Mouse (Mus musculus) granulocyte monocyte progenitor cell, adult 5-6 weeks (primary cell): ENCODE results near the gene Samhd1. TPM values are rescaled to one million over a fixed set of nuclear protein-coding genes. Genes with fewer than 3 reads are reported as not detected.
A peak's percentile ranks its signal among the peaks of the same experiment; 100 is the strongest.

Experiments used
- ATAC-seq: replicated peaks from 2 replicates; pipeline ENCODE4 v1.8.0; 2016; ENCODE audit warnings: mild to moderate bottlenecking, moderate TSS enrichment, inconsistent platforms; ENCODE audit not compliant: poor library complexity, severe bottlenecking
- total RNA-seq, 2 experiments: library from RNA; stranded (forward) in 1 of 2; stranded (reverse) in 1 of 2; fragments of 200-712, 200-1000 nt in 1 of 2; fragments of >200 nt in 1 of 2; fragmentation: Nextera tagmentation in 1 of 2; gene quantifications; 2 replicates each; pipeline ENCODE4 v1.2.3; 2014 to 2017

Gene Samhd1
- total RNA-seq, 2 experiments from 2014 or later = 71.3 to 77.6 TPM

DNA sequence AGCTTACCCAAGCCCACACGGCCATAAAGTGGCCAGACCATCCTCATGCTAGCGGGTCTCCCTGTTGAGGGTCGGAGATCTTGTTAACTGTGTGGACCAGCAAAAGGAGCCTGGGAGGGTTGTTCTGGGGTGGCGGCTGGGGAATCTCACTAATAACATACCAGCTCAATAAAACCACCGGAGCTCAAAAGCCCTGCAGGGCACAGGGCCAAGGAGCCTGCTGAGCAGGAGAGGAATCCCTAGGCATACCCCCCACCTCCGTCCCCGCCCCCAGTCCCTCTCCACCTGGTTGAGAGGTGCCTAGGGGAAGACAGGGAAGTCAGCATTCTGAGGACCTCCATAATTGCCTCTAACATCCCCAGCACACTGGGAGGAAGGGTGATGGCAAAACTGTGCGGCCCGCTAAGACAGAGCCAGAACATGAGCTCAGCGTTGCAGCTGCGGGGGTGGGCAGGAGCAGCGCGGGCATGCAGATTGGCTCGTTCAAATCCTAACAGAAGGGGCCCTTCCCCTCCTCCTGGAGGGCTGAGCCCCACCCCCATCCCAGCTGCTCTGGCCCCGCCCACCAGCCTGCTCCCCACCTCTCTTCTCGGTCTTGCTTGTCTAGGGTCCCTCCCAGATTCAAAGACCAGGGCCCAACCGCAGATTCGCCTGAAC lies 76.6 kb downstream of the Samhd1 start:
- no peak for ATAC-seq

DNA sequence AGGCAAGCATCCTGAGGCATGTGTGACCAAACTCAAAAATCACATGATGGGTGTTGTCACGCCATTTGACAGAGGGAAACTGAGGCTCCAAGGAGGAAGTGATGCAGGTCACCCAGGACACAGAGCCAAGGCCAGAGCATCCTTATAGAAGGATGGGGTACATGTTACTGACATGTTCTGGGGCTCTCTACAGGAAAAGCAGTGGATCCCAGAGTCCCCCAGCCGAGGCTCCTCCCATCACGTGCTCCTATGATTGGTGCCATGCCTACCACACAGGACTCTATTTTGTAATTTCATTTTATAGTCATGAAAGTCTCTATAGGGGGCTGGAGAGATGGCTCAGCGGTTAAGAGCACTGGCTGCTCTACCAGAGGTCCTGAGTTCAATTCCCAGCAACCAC lies 77.3 kb downstream of the Samhd1 start:
- ATAC-seq = no peak

DNA sequence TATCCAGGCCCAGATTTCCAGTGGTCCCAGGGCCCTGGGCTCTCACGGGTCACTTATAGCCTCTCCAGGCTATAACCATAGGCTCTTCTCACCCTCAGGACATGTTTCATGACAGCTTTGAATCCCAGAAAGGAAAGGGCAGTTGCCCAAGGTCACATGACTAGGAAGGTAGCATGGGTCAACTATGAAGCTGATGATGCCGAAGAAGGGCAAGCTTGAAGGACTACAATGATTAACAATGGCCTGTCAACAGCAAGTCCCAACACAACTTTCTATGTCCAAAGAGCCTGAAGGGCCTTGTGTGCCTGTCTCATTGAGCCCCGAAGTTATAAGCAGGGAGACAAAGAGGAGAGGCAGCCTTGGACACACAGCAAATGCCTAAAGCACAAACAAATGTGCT lies 77.9 kb downstream of the Samhd1 start:
- ATAC-seq = no peak

GRCm38 (mm10) chr2:157055721-157056120 lies 79.3 kb downstream of the Samhd1 start:
- ATAC-seq = no peak

GRCm38 (mm10) chr2:157054816-157055215 lies 80.2 kb downstream of the Samhd1 start:
- no peak for ATAC-seq

- no peak for ATAC-seq
Measured at GRCm38 (mm10) chr2:157054297-157054696, 80.8 kb downstream of the Samhd1 start.

GRCm38 (mm10) chr2:157053787-157054186 lies 81.3 kb downstream of the Samhd1 start:
- 0 out of 2 replicates have a peak, but pooled peaks have one; percentile 29 for ATAC-seq

GRCm38 (mm10) chr2:157053124-157053523 lies 81.9 kb downstream of the Samhd1 start:
- ATAC-seq = no peak

DNA sequence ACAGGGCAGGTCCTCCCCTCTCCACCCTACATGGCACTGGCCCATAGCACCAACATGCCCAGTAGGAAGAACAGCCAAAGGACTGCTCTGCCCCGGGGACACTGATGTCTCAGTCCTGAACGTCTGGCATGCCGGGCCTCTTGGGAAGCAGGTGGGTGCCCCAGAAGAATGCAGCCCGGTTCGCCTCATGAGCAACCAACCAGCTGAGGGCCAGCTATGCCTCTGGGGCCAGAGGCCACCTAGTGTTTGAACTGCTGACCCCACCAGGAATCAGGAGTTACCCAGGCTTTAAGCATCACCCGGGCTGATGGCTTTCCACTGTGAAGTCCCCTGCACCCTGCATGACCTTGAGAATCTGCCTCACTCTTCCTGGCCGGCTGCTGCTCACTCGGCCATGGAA lies 82.6 kb downstream of the Samhd1 start:
- ATAC-seq = no peak

- ATAC-seq = no peak
Measured at GRCm38 (mm10) chr2:157049831-157050243, 85.2 kb downstream of the Samhd1 start.

- no peak for ATAC-seq
Measured at GRCm38 (mm10) chr2:157048395-157049181, 86.5 kb downstream of the Samhd1 start.

Other genes starting within 250 kb of the Samhd1 start
- not detected in 2 replicates for gene Sla2, start 248.1 kb downstream of the Samhd1 start, total RNA-seq (2014; fragmentation: Nextera tagmentation)
- gene Sla2, start 248.1 kb downstream of the Samhd1 start, total RNA-seq (2017) = 1.1 and 1.2 TPM in 2 replicates
- 25.7 and 28.1 TPM in 2 replicates for gene Ndrg3, start 143.2 kb downstream of the Samhd1 start, total RNA-seq (2014; fragmentation: Nextera tagmentation)
- 22.5 and 25.1 TPM in 2 replicates for gene Ndrg3, start 143.2 kb downstream of the Samhd1 start, total RNA-seq (2017)
- gene Dsn1, start 128.1 kb downstream of the Samhd1 start, total RNA-seq (2014; fragmentation: Nextera tagmentation) = 17.8 and 23.9 TPM in 2 replicates
- 36.9 and 50.6 TPM in 2 replicates for gene Dsn1, start 128.1 kb downstream of the Samhd1 start, total RNA-seq (2017)
- 4.4 and 5.7 TPM in 2 replicates for gene Soga1, start 56.0 kb downstream of the Samhd1 start, total RNA-seq (2014; fragmentation: Nextera tagmentation)
- gene Soga1, start 56.0 kb downstream of the Samhd1 start, total RNA-seq (2017) = 2.5 TPM in 2 replicates
- gene Tldc2, start 48.2 kb downstream of the Samhd1 start, total RNA-seq (2014; fragmentation: Nextera tagmentation) = not detected in 2 replicates
- not detected in 2 replicates for gene Tldc2, start 48.2 kb downstream of the Samhd1 start, total RNA-seq (2017)
- 58.6 and 76.1 TPM in 2 replicates for gene Rbl1, start 69.3 kb upstream of the Samhd1 start, total RNA-seq (2014; fragmentation: Nextera tagmentation)
- gene Rbl1, start 69.3 kb upstream of the Samhd1 start, total RNA-seq (2017) = 80.7 and 89.9 TPM in 2 replicates
- 313 and 340 TPM in 2 replicates for gene Rpn2, start 143.8 kb upstream of the Samhd1 start, total RNA-seq (2014; fragmentation: Nextera tagmentation)
- gene Rpn2, start 143.8 kb upstream of the Samhd1 start, total RNA-seq (2017) = 342 and 366 TPM in 2 replicates
- gene Mroh8, start 144.3 kb upstream of the Samhd1 start, total RNA-seq (2014; fragmentation: Nextera tagmentation) = 0.19 and 0.23 TPM in 2 replicates
- 0.09 and 0.36 TPM in 2 replicates for gene Mroh8, start 144.3 kb upstream of the Samhd1 start, total RNA-seq (2017)
- not detected in 2 replicates for gene Ghrh, start 212.2 kb upstream of the Samhd1 start, total RNA-seq (2014; fragmentation: Nextera tagmentation)
- gene Ghrh, start 212.2 kb upstream of the Samhd1 start, total RNA-seq (2017) = not detected in 2 replicates
- 21.7 and 29.6 TPM in 2 replicates for gene Manbal, start 232.3 kb upstream of the Samhd1 start, total RNA-seq (2014; fragmentation: Nextera tagmentation)
- gene Manbal, start 232.3 kb upstream of the Samhd1 start, total RNA-seq (2017) = 6.9 and 7.1 TPM in 2 replicates